Comparison of ENCODE assay signal across 1 mouse cellular context in the genomic region with DNA sequence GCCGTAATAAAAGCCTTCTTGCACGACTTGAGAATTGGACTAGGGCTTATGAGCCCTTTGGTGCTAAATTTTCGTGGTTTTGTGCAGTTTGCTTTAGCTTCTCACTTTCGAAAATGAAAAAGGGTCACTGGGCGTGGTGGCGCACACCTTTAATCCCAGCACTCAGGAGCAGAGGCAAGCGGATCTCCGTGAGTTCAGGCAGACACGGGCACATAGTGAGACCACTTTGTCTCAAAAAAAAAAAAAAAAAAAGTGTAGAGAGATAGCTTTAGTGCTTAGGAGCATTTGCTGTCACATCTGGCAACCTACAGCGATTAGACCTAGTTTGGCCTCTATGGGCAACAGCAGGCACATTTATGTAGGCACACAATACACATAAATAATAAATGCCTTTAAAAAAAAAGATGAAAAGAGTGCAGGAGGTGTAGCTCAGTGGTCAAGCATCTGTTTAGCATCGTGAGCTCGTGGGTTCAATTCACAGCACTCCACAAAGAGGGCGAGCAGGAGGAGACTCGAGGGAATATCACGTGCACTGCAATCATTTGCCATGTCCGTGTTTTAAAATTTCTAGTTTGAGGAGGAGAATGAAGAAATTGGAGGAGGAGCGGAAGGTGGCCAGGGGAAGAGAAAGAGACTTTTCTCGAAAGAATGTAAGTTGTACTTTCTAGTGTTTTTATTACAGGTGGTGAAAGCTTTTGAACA.
TF ChIP-seq lines count a peak whose summit lies in the region.

No protein-coding gene starts in this region.

TF ChIP-seq in CH12.LX, 34 proteins besides CTCF, POLR2A, EP300 and RAD21:
- 0 out of 2 replicates have a peak, but pooled peaks have one; percentile 15 for TF ChIP-seq ZKSCAN1 (IDR thresholded peaks at IDR 0.05; ENCODE audit: borderline replicate concordance, low read depth, low read length)
- TF ChIP-seq BHLHE40 (IDR thresholded peaks at IDR 0.05; ENCODE audit: low read depth, low read length): peak; percentile 58
- TF ChIP-seq ZNF384 (IDR thresholded peaks at IDR 0.05; ENCODE audit: low read depth, low read length): peak; percentile 32
- 0 out of 2 replicates have a peak, but pooled peaks have one; percentile 45 for TF ChIP-seq MAX (IDR thresholded peaks at IDR 0.05; ENCODE audit: low read length)
- TF ChIP-seq ELF1 (IDR thresholded peaks at IDR 0.05; ENCODE audit: low read depth, low read length): no peak
- no peak for TF ChIP-seq TBP (conservative IDR thresholded peaks at IDR 0.05; ENCODE audit: low read depth, low read length)
- peak; percentile 81; the same call in 1 of the 2 replicates for TF ChIP-seq CHD1 (IDR thresholded peaks at IDR 0.05; ENCODE audit: low read depth, low read length)
TF ChIP-seq in CH12.LX: peak in this region for 5.
